Mouse (Mus musculus): ENCODE results near the gene Actrt3.
A peak's percentile ranks its signal among the peaks of the same experiment; 100 is the strongest.

DNA sequence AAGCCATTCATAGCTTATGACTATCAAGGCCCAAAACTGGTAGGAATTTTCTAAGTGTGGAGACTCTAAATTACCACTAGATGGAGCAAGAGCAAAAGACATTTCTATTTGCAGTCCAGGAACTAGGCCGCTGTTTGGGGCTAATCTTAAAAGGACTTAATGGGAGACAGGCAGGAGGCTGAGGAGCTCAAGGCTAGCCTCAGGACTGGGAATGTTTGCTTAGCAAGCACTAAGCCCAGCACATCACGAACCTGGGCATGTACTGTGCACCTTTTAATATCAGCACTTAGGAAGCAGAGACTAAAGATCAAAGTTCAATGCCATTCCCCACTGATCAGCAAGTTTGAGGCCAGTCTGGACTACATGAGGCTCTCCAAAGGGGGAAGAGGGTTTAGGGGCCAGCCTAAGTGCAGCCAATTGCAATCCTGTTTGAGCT lies 7.3 kb downstream of the Actrt3 start:
- no peak for TF ChIP-seq POLR2A (IDR thresholded peaks at IDR 0.05; ENCODE audit: extremely low read depth, insufficient read depth, low read length)
- TF ChIP-seq CTCF (IDR thresholded peaks at IDR 0.05; ENCODE audit: extremely low read depth, insufficient read depth, low read length) = peak; percentile 40

All from cortical plate, adult 2 months (tissue).